Mouse (Mus musculus) lung, embryonic 16.5 days (tissue): Measurements from ENCODE around the gene Igsf21. TPM values are rescaled to one million over a fixed set of nuclear protein-coding genes. Genes with fewer than 3 reads are reported as not detected.

Source experiments
- ATAC-seq: fragments of 200-750 bp; cut with Nextera tagmentation; 2 replicates; pipeline ENCODE4 v1.8.0; 2017; ENCODE audit warnings: low read depth, mild to moderate bottlenecking, moderate library complexity
- H3K27ac ChIP-seq: fragments of 300-500 bp; sonication (generic); 2 replicates; pipeline ENCODE4 v1.5.1; 2014; ENCODE audit warnings: mild to moderate bottlenecking, control low read depth, low read length
- H3K27me3 ChIP-seq: fragments of 300-500 bp; sonication (generic); 2 replicates; pipeline ENCODE4 v1.6.1; 2014; ENCODE audit warnings: low read depth, low read length, mixed read lengths; ENCODE audit not compliant: control insufficient read depth, insufficient read depth
- H3K36me3 ChIP-seq: fragments of 300-500 bp; sonication (generic); 2 replicates; pipeline ENCODE4 v1.6.1; 2014; ENCODE audit warnings: low read length; ENCODE audit not compliant: control insufficient read depth, insufficient read depth
- H3K4me1 ChIP-seq: fragments of 300-500 bp; sonication (generic); replicated peaks from 2 replicates; pipeline ENCODE4 v1.6.1; 2014; ENCODE audit warnings: low read length, mixed read lengths; ENCODE audit not compliant: control insufficient read depth, insufficient read depth
- H3K4me2 ChIP-seq: fragments of 300-500 bp; sonication (generic); 2 replicates; pipeline ENCODE4 v1.6.1; 2014; ENCODE audit warnings: low read depth, low read length, control low read depth
- H3K4me3 ChIP-seq: fragments of 300-500 bp; sonication (generic); 2 replicates; pipeline ENCODE4 v1.5.1; 2014; ENCODE audit warnings: mild to moderate bottlenecking, low read length, control low read depth
- H3K9ac ChIP-seq: fragments of 300-500 bp; sonication (generic); 2 replicates; pipeline ENCODE4 v1.6.1; 2014; ENCODE audit warnings: low read length, control low read depth
- H3K9me3 ChIP-seq: fragments of 300-500 bp; sonication (generic); 2 replicates; pipeline ENCODE4 v1.6.1; 2016; ENCODE audit warnings: low read length; ENCODE audit not compliant: control insufficient read depth
- WGBS: fragments of 180-500 bp; shearing (Covaris S2); extraction: QIAGEN DNeasy Blood & Tissue Kit; methylation state at CpG from one replicate; pipeline ENCODE4 v1.1.7; 2014; 5-methylcytosine and 5-hydroxymethylcytosine counted together
- polyA plus RNA-seq: library from polyadenylated mRNA; unstranded; fragments of >200 nt; fragmentation: Nextera tagmentation; extraction: Ambion mirVana; gene quantifications from 2 replicates; pipeline ENCODE4 v1.2.1, GENCODE M21; 2015

Igsf21 gene
- polyA plus RNA-seq, 1 experiment from 2014 or later: 0.13 TPM

GRCm38 (mm10) chr4:140101106-140101505 lies 145.5 kb downstream of the Igsf21 start:
- H3K9me3 ChIP-seq: no peaks in the 10 kb centered on the region
- ATAC-seq: no peak
- no peak overlapping the region for H3K4me2 ChIP-seq
- H3K4me3 ChIP-seq: no peak overlapping the region
- H3K4me1 ChIP-seq: peaks cover 4% of the 10 kb centered on the region; the same call in 1 of the 2 replicates
- no peak overlapping the region for H3K9ac ChIP-seq
- peaks cover 9% of the 10 kb centered on the region for H3K27me3 ChIP-seq
- 58% methylated on average over 5 of the region's 5 CpGs for WGBS
- H3K27ac ChIP-seq: no peak overlapping the region
- H3K36me3 ChIP-seq: no peaks in the 10 kb centered on the region

GRCm38 (mm10) chr4:140100141-140100540 lies 146.4 kb downstream of the Igsf21 start:
- ATAC-seq: no peak
- peaks cover 9% of the 10 kb centered on the region for H3K27me3 ChIP-seq
- WGBS: 53% methylated on average over 1 of the region's 1 CpGs
- H3K9ac ChIP-seq: no peak overlapping the region
- H3K4me2 ChIP-seq: no peak overlapping the region
- H3K27ac ChIP-seq: no peak overlapping the region
- no peak overlapping the region for H3K4me3 ChIP-seq
- peaks cover 4% of the 10 kb centered on the region; the same call in 1 of the 2 replicates for H3K4me1 ChIP-seq
- H3K9me3 ChIP-seq: no peaks in the 10 kb centered on the region
- H3K36me3 ChIP-seq: no peaks in the 10 kb centered on the region

DNA sequence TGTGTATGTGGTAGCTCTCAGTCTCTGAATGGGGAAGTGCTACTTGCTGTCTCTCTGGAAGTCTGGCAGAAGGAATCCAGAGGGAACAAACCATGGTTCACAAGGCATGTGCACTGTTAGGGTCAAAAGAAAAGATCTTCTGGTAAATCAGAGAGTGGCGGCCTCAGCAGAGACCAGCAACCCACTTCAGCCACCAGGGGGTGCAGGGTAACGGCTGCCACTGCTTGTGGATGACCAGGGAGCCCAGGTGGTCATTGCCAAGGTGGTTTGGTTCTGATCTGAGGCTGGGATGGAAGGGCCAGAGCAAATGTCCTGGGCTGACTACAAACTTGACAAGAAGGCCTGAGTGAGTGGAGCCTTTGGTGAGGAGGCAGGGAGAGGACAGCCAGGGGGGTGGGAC lies 150.3 kb downstream of the Igsf21 start:
- H3K36me3 ChIP-seq: no peaks in the 10 kb centered on the region
- no peak for ATAC-seq
- no peak overlapping the region for H3K9ac ChIP-seq
- H3K4me2 ChIP-seq: no peak overlapping the region
- H3K4me3 ChIP-seq: no peak overlapping the region
- no peaks in the 10 kb centered on the region for H3K4me1 ChIP-seq
- 54% methylated on average over 2 of the region's 2 CpGs for WGBS
- H3K27ac ChIP-seq: no peak overlapping the region
- no peaks in the 10 kb centered on the region for H3K9me3 ChIP-seq
- no peaks in the 10 kb centered on the region for H3K27me3 ChIP-seq

DNA sequence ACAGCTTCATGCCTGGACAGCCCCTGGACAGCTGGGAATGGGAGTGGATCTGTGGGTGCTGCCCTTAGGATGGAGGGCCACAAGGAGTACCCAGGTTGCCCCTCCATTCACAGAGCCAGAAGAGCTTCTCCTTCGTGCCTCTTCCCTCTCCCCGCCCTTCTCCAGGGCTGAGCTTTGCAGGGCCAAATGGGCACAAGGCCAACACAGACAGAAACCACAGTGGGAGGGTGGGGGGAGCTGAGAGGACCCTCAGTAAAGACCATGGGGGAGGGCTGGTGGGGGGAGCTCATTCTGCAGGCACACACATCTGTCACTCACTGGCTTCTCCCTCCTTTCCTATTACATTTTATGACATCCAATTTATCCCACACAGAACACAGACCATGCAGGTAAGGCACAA lies 151.7 kb downstream of the Igsf21 start:
- Histone ChIP-seq H3K4me3 (no peak overlapping the region), H3K4me1 (no peaks in the 10 kb centered on the region), H3K27me3 (no peaks in the 10 kb centered on the region), H3K9me3 (no peaks in the 10 kb centered on the region), H3K36me3 (no peaks in the 10 kb centered on the region), H3K27ac (no peak overlapping the region), H3K4me2 (no peak overlapping the region), H3K9ac (no peak overlapping the region)
- no peak for ATAC-seq
- WGBS: 20% methylated on average over 2 of the region's 2 CpGs

GRCm38 (mm10) chr4:140092367-140092766 lies 154.2 kb downstream of the Igsf21 start:
- Histone ChIP-seq H3K27ac (no peak overlapping the region), H3K36me3 (no peaks in the 10 kb centered on the region), H3K4me1 (no peaks in the 10 kb centered on the region), H3K4me2 (no peak overlapping the region), H3K4me3 (no peak overlapping the region), H3K27me3 (no peaks in the 10 kb centered on the region), H3K9ac (no peak overlapping the region), H3K9me3 (no peaks in the 10 kb centered on the region)
- WGBS: 55% methylated on average over 11 of the region's 11 CpGs
- ATAC-seq: no peak

DNA sequence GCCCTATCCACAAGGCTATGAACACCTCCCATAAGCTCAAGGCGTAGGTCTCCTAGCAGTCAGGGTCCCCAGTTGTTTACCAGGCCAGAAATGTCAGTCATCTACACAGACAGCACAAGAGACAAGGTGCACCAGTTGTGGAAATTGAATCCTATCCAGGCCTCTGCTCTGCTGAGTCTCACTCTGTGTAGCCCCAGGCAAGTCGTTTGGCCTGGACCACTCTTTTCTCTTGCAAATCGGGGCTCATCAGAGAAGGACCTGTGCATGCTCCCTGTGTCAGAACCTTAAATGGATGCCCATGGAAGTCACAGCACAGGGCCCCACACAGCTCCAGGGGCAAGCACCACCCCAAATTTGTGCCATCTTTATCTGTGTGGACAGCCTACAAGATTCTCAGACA lies 154.9 kb downstream of the Igsf21 start:
- no peaks in the 10 kb centered on the region for H3K4me1 ChIP-seq
- no peaks in the 10 kb centered on the region for H3K9me3 ChIP-seq
- H3K4me2 ChIP-seq: no peak overlapping the region
- H3K27ac ChIP-seq: no peak overlapping the region
- no peak overlapping the region for H3K4me3 ChIP-seq
- H3K9ac ChIP-seq: no peak overlapping the region
- H3K27me3 ChIP-seq: no peaks in the 10 kb centered on the region
- H3K36me3 ChIP-seq: no peaks in the 10 kb centered on the region
- no peak for ATAC-seq
- WGBS: 78% methylated on average over 3 of the region's 3 CpGs

GRCm38 (mm10) chr4:140089676-140090075 lies 156.9 kb downstream of the Igsf21 start:
- H3K27me3 ChIP-seq: no peaks in the 10 kb centered on the region
- 83% methylated on average over 4 of the region's 4 CpGs for WGBS
- H3K9me3 ChIP-seq: no peaks in the 10 kb centered on the region
- H3K36me3 ChIP-seq: no peaks in the 10 kb centered on the region
- no peak overlapping the region for H3K4me3 ChIP-seq
- no peak overlapping the region for H3K4me2 ChIP-seq
- H3K9ac ChIP-seq: no peak overlapping the region
- ATAC-seq: no peak
- no peak overlapping the region for H3K27ac ChIP-seq
- H3K4me1 ChIP-seq: 0 out of 2 replicates have a peak, but pooled peaks cover under 1% of the 10 kb centered on the region

DNA sequence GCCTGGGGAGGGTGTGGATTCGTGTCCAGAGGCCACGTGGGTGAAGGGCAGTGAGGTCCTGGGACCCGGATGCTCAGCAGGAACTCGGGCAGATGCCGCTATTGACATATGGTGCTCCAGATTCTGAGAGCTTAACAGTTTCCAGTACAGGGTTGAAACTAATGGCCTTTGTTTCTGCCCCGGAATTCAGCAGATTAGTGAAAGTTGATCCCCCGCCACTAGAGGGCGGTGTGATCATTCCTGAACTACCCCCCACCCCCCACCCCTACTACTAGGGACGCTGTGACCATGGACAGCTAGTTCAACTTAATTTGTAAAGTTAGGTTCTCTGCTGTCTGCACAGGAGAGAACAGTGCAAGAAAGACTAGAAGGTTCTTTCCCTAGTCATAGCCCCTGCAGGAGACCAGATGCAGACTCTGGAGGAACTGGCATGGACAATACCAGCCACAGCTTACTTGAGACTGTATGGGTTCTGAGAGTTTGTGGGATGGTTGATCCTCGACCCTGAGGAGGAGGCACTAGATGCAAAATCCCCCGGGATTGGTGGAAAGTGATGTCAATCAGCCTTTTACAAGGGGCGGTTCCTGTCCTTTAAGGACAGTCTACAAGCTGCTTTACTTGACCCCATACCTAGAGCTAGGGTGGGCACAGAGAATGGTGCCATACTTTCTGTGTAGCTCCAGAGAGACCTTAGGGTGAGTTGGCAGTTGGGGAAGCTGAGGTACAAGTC lies 157.7 kb downstream of the Igsf21 start:
- 77% methylated on average over 12 of the region's 12 CpGs for WGBS
- ATAC-seq: no peak
- Histone ChIP-seq H3K9ac (no peak overlapping the region), H3K4me3 (no peak overlapping the region), H3K4me1 (0 out of 2 replicates have a peak, but pooled peaks cover 2% of the 10 kb centered on the region), H3K27me3 (no peaks in the 10 kb centered on the region), H3K36me3 (no peaks in the 10 kb centered on the region), H3K4me2 (no peak overlapping the region), H3K27ac (no peak overlapping the region), H3K9me3 (no peaks in the 10 kb centered on the region)

DNA sequence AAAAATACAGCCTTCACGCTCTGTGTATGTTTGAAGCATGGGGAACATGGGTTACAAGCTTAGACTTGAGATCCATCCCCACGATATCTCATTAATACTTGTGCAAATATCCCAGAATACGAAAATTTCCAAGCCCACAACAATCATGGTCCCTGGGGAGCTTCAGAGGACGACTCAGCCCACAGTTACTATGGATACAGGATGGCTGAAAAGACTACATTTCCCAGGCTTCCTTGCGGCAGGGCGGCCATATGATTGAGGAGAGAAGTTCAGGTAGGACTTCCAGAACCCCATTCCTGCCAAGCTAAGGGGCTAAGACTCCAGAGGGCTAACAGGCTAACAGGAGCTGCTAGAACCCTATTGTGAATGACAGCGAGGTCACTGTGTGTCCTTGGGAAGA lies 160.4 kb downstream of the Igsf21 start:
- no peak for ATAC-seq
- WGBS: 59% methylated on average over 7 of the region's 7 CpGs
- no peak overlapping the region for H3K4me2 ChIP-seq

More for the DNA sequence above, 160.4 kb downstream of the Igsf21 start:
- H3K9ac ChIP-seq: no peak overlapping the region
- no peak overlapping the region for H3K4me3 ChIP-seq
- no peaks in the 10 kb centered on the region for H3K36me3 ChIP-seq
- no peaks in the 10 kb centered on the region for H3K9me3 ChIP-seq
- H3K4me1 ChIP-seq: 0 out of 2 replicates have a peak, but pooled peaks cover 2% of the 10 kb centered on the region
- H3K27me3 ChIP-seq: no peaks in the 10 kb centered on the region
- no peak overlapping the region for H3K27ac ChIP-seq
